Mouse (Mus musculus) bone marrow, adult 2 months (tissue): ENCODE results near the gene Setdb2. TPM values are rescaled to one million over a fixed set of nuclear protein-coding genes. Genes with fewer than 3 reads are reported as not detected.
"Not testable (repeated sequence)": the region's sequence is repeated elsewhere in the genome, so short reads cannot be mapped to it uniquely, and the experiment has no call there.

Source experiments
- H3K27ac ChIP-seq: fragments of 200-500 bp; 2 replicates; pipeline ENCODE4 v1.5.1; 2012; ENCODE audit warnings: low read depth, mild to moderate bottlenecking, control low read depth, inconsistent platforms, low read length; ENCODE audit not compliant: control insufficient read depth, poor library complexity, insufficient read depth
- H3K4me1 ChIP-seq: fragments of 200-500 bp; 2 replicates; pipeline ENCODE4 v1.6.1; 2011; ENCODE audit warnings: low read length; ENCODE audit not compliant: control insufficient read depth, insufficient read depth
- H3K4me3 ChIP-seq: fragments of 200-500 bp; replicated peaks from 2 replicates; pipeline ENCODE3; 2011; ENCODE audit warnings: mild to moderate bottlenecking, low read depth, low read length, control low read depth; ENCODE audit not compliant: control insufficient read depth
- CTCF ChIP-seq: fragments of 200-500 bp; IDR thresholded peaks from 2 replicates; pipeline ENCODE4 v1.5.1; 2011; ENCODE audit warnings: low read length, control low read depth; ENCODE audit not compliant: control insufficient read depth, insufficient read depth
- POLR2A ChIP-seq: fragments of 200-500 bp; IDR thresholded peaks from 2 replicates; pipeline ENCODE4 v1.6.1; 2011; ENCODE audit warnings: low read depth, mild to moderate bottlenecking, control low read depth, low read length, borderline replicate concordance; ENCODE audit not compliant: control insufficient read depth
- WGBS: fragments of 180-500 bp; shearing (Covaris S2); methylation state at CpG from one replicate; pipeline ENCODE4 v1.1.7; 2018; 5-methylcytosine and 5-hydroxymethylcytosine counted together
- polyA plus RNA-seq: library from polyadenylated mRNA; stranded (reverse); fragments of >200 nt; gene quantifications from 2 replicates; pipeline ENCODE4 v1.2.4, GENCODE M21; 2011; ENCODE audit warnings: low replicate concordance; ENCODE audit not compliant: missing spikeins, insufficient read depth, insufficient read length

Setdb2 gene
- polyA plus RNA-seq, 1 experiment, result 8.6 TPM

DNA sequence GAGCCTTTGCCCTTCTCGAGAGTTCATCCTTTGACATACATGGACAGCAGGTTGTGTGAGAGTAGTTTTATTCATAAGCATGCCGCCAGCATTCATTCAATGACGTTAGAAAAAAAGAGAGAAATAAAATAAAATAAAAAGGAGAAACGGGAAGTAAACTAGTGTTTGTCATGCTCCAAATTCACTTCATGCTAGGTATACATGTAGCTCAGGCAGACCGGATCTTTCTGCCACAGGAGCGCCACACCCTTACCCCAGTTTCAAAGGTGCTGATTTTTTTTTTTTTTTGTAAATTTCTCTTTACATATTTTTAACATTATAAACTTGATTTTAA, 755 bp upstream of the Setdb2 start:
- WGBS, result 0% methylated on average over 6 of the region's 6 CpGs
- Histone ChIP-seq H3K4me3 (peak overlapping the region; percentile 85), H3K4me1 (peaks cover 1% of the 10 kb centered on the region; the same call in 1 of the 2 replicates), H3K27ac (peak overlapping the region; percentile 96)
- TF ChIP-seq CTCF, result no peak
- TF ChIP-seq POLR2A, result no peak

DNA sequence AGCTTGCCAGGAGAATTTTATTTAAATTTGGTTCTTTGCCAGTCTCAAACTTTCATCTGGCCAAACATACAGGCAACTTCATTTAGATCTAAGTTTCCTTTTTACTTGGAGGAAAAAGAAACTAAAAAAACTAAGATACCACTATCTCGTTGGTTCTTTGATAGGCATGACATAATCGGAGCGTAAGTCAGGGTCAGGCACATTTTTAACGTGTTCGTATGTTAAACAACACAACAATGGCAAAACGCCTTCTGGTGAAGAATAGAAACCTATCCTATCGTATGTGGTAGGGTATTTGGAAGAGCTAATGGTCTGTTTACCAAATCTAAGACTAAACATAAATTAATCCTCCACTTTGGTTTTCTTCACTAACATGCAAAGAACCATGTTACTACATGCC, 645 bp downstream of the Setdb2 start:
- 1% methylated on average over 7 of the region's 7 CpGs for WGBS
- Histone ChIP-seq H3K27ac (no peak overlapping the region), H3K4me3 (peak overlapping the region; percentile 85), H3K4me1 (peaks cover 1% of the 10 kb centered on the region; the same call in 1 of the 2 replicates)
- TF ChIP-seq POLR2A (no peak), CTCF (no peak)

DNA sequence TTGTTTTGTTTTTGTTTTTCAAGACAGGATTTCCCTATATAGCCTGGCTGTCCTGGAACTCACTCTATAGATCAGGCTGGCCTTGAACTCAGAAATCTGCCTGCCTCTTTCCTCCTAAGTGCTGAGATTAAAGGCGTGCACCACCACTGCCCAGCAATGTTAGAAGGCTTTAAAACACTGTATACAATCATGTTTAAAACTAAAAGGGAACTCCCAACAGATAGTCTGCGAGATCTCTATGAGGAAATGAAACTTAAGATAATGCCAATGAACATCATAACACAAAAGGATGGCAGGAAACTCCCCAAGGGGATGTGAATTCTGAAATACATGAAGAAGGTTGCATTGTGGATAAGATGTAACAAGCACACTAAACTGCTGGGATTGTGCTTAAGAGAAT, 2.2 kb downstream of the Setdb2 start:
- no peak overlapping the region for H3K4me3 ChIP-seq

DNA sequence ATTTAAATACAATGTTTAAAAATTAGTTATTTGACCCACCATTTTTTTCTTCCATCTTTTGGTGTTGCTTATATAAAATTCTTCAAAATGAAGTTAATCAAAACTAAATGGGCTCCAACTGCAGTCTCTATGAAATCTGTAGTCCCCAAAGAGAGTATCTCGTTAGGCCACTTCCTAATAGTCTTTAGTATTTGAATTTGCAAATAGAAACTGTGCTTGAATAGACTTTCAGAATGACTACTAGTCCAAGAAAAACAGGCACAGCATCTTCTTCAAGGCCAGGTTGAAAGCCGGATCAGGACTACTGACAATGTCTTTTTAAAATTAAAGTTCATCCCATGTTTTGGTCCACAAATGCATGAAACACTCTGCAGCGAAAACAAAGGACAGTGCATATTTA, 3.3 kb downstream of the Setdb2 start:
- TF ChIP-seq CTCF (no peak), POLR2A (no peak)
- Histone ChIP-seq H3K4me1 (peaks cover 1% of the 10 kb centered on the region; the same call in 1 of the 2 replicates), H3K27ac (no peak overlapping the region), H3K4me3 (no peak overlapping the region)
- WGBS, result 85% methylated on average over 3 of the region's 3 CpGs

More for the DNA sequence above, 2.2 kb downstream of the Setdb2 start:
- TF ChIP-seq POLR2A, result no peak
- Histone ChIP-seq H3K4me1 (peaks cover 1% of the 10 kb centered on the region; the same call in 1 of the 2 replicates), H3K27ac (no peak overlapping the region)
- WGBS, result 30% methylated on average over 2 of the region's 2 CpGs

DNA sequence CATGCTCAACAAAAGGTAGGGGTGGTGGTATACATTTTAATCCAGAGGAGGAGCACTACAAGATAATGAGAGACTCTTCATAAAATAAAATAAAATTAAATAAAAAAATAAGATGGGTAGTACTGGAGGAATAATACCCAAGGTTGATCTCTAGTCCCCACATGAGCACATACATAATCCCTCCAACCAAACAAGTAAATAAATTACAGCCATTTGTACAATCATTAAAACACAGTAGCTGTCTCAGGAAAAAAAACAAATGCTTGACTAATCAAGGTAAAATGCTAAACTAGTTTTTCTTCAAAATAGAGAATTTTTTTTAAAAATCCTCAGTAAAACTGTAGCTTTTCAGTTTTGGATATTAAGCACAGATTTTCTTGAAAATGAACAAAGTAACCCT, 5.5 kb downstream of the Setdb2 start:
- Histone ChIP-seq H3K27ac (no peak overlapping the region), H3K4me3 (no peak overlapping the region), H3K4me1 (peaks cover 1% of the 10 kb centered on the region; the same call in 1 of the 2 replicates)
- TF ChIP-seq CTCF (no peak), POLR2A (no peak)

DNA sequence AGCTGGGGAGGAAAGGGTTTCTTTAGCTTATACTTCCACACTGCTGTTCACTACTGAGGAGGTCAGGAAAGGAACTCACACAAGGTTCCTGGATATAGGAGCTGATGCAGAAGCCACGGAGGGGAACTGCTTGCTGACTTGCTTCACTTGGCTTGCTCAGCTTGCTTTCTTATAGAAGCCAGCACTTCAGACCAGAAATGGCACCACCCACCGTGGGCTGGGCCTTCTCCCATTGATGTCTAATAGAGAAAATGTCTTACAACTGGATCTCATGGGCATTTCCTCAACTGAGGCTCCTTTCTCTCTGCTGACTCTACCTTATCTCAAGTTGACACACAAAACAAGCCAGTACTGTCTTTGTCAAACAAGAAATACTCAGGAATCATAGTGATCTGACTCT, 6.8 kb downstream of the Setdb2 start:
- Histone ChIP-seq H3K4me1 (no peaks in the 10 kb centered on the region), H3K27ac (no peak overlapping the region), H3K4me3 (no peak overlapping the region)
- 40% methylated on average over 2 of the region's 2 CpGs for WGBS
- TF ChIP-seq POLR2A (no peak), CTCF (no peak)

DNA sequence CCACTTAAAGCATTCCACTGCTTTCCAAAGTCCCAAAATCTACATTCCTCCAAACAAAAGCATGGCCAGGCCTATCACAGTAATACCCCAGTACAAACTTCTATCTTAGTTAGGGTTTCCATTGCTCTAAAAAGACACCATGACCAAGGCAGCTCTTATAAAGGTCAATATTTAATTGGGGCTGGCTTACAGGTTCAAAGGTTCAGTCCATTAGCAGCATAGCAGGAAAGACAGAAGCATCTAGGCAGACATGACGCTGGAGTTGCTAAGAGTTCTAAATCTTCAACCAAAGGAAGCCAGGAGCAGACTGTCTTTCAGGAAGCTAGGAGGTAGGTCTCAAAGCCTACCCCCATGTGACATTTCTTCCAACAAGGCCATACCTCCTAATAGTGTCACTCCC, 10.1 kb downstream of the Setdb2 start:
- H3K4me1 ChIP-seq, result no peaks in the 10 kb centered on the region
- 94% methylated on average over 1 of the region's 1 CpGs for WGBS
- no peak overlapping the region for H3K4me3 ChIP-seq
- no peak overlapping the region for H3K27ac ChIP-seq
- TF ChIP-seq CTCF, result no peak
- TF ChIP-seq POLR2A, result no peak

DNA sequence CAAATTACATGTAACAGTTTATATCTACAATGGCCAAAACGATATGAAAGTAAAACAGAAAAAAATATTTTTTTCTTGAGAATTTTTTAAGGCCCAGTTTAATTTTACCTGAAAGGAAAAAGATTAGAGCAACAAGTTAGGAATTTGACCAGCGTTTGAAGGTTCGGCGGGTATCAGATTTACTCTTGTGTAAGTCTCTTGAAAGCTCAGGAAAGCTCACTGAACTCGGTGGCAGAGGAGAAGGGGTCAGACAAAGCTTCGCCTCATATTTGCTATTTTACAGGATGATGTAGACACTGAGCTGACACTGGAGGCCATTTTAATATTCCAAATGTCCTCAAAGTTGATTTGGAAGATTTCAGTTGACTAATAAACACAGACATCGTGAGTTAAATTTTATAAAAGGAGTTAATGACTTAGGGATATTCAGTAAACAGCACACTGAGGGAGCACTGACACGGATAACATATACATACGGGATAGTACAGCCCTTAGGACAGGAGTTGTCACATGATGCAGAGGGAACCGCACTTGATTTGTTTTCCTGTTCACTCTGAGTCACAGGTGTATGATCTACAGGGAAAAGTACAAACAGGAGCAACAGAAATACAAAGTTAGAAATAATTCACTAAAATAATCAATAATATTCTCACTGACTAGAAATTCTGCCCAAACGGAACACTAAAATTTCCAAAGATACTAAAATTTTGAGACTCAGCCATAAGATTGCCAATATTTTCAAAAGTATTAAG, 17.6 kb downstream of the Setdb2 start:
- 90% methylated on average over 11 of the region's 11 CpGs for WGBS
- no peak overlapping the region for H3K27ac ChIP-seq

DNA sequence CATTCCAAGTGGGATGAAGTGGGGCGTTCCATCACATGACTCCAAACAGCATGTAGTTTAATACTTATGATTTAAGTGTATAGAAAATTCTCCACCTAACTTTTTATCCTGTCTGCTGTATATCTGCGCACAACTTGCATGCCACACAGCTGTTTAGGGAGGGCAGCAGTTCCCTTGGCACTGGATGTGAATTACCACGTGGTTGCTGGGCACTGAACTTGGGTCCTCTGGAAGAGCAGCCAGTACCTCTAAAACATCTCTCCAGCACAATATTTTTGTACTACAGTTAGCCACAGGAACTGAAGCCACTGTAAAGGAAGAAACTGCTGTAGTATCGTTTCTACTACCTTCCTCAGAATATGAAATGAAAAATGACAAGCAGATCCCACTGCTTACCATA, 22.5 kb downstream of the Setdb2 start:
- no peaks in the 10 kb centered on the region for H3K4me1 ChIP-seq
- H3K4me3 ChIP-seq, result no peak overlapping the region
- TF ChIP-seq CTCF, result no peak
- no peak for TF ChIP-seq POLR2A
- no peak overlapping the region for H3K27ac ChIP-seq
- 90% methylated on average over 4 of the region's 4 CpGs for WGBS

More for the DNA sequence above, 17.6 kb downstream of the Setdb2 start:
- no peak overlapping the region for H3K4me3 ChIP-seq
- no peak for TF ChIP-seq CTCF
- no peak for TF ChIP-seq POLR2A
- no peaks in the 10 kb centered on the region for H3K4me1 ChIP-seq

DNA sequence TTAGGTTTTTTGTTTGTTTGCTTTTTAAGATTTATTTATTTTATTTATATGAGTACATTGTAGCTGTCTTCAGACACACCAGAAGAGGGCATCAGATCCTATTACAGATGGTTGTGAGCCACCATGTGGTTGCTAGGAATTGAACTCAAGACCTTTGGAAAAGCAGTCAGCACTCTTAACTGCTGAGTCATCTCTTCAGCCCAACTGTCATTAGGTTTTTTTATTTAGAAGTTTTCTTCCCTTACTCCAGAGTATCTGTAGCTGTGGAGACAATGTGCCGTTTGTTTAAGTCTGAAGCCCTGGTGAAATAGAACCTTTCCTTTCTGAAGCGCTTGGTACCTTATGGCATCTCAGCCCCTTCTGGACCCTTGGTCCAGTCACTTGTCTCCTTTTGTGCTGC, 25.7 kb downstream of the Setdb2 start:
- H3K4me3 ChIP-seq, H3K4me1 ChIP-seq, H3K27ac ChIP-seq: not testable (repeated sequence)
- 94% methylated on average over 2 of the region's 2 CpGs for WGBS
